Mouse (Mus musculus): ENCODE data around the gene Olfr455.

DNA sequence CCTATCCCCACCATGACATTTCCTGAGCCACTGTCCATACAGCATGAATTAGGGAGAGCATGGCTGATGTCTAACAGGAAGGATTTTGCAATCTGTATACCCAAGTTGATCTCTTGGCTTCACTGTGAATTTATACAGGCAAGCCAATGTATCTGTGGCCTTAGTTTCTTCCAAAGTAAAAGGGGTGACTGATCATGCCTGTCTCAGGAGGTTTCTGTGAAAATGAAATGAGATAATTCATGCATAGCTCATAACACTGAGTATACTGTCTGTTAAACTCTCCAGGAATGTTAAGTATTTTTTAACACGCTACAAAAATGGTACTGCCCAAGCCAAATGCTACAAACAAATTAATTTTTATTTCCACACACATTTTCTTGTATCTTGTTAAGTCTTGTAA lies 33.9 kb downstream of the Olfr455 start:
- no peak for TF ChIP-seq CTCF (IDR thresholded peaks at IDR 0.05; ENCODE audit: low read depth, low read length)
- no peak for TF ChIP-seq POLR2A (IDR thresholded peaks at IDR 0.05; ENCODE audit: extremely low read depth, insufficient read depth, low read length)

Measured in liver, adult 2 months (tissue).